Mouse (Mus musculus): ENCODE measurements around the gene Dhx34. TPM values are rescaled to one million over a fixed set of nuclear protein-coding genes. Genes with fewer than 3 reads are reported as not detected.

The Dhx34 gene
- polyA plus RNA-seq, 1 experiment from 2014 or later = 19.9 TPM

DNA sequence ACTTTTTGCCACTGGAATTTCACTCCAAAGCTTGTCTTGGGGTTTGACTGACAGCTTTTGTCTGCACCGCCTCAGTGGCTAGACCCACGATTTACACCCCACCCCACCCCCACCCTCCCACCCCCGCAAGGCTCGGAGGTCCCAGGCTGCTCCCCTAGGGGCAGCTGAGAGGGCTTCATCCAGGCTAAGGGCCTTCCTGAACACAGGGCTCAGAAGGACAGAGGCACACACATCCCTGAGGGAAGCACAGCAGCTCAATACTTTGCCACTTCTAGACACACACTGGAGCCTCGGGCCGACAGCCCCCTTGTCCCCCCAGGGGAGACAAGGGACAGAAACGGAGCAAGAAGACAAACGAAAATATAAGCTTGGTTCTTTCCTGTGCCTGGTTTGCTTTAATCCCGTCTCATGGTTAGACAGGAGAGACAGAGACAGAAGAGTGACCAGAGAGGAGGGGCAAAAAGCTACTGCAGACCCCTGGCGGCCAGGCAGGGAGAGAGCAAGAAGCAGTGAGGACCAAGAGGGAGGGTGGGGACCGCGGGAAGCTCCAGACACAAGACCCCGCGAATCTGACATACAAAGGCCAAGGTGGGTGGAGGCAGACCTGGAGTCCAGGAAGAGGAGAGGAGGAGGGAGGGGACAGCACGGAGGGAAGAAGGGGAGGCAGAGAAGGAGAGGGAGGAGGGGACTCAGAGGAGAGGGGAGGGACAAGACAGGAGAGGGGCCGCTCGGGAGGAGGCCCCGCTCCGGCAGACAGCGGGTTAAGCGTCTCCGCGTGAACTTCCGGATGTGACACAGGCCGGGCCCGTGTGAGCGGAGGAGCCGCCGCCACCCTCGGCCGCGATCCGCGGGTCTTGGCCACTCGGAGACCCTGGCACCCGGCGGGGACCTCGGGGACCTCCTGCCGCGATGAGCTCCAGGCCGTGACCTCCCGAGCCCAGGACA is 47.0 kb downstream of the Dhx34 start, which contains the start of gene Meis3:
Gene Meis3 (plus strand): TSS at position 494 of the 945 bp plus-strand sequence.
- peaks cover 4% of the 10 kb centered on the region; the same call in 1 of the 2 replicates for H3K27me3 ChIP-seq (ENCODE audit: low read depth, poor library complexity, severe bottlenecking)
- H3K27ac ChIP-seq (replicated peaks) = peak within 1 kb of the TSS; percentile 89
- DNase-seq (ENCODE audit: low spot score) = peak; percentile 83
- peak within 1 kb of the TSS; percentile 88 for H3K4me3 ChIP-seq
- H3K4me1 ChIP-seq = peaks cover 54% of the 10 kb centered on the region
- under 1% methylated on average over 42 of the region's 42 CpGs for WGBS
- peaks cover 29% of the 10 kb centered on the region for H3K36me3 ChIP-seq
- H3K9me3 ChIP-seq (replicated peaks) = no peaks in the 10 kb centered on the region

GRCm38 (mm10) chr7:16173146-16173545 is 48.7 kb downstream of the Dhx34 start:
- H3K9me3 ChIP-seq (replicated peaks) = no peaks in the 10 kb centered on the region
- H3K36me3 ChIP-seq = peaks cover 12% of the 10 kb centered on the region
- DNase-seq (ENCODE audit: low spot score) = no peak
- H3K4me3 ChIP-seq = no peak overlapping the region; the same call in 1 of the 2 replicates
- 55% methylated on average over 5 of the region's 5 CpGs for WGBS
- H3K27me3 ChIP-seq (ENCODE audit: low read depth, poor library complexity, severe bottlenecking) = peaks cover 4% of the 10 kb centered on the region; the same call in 1 of the 2 replicates
- peak overlapping the region; percentile 89 for H3K27ac ChIP-seq (replicated peaks)
- H3K4me1 ChIP-seq = peaks cover 54% of the 10 kb centered on the region

DNA sequence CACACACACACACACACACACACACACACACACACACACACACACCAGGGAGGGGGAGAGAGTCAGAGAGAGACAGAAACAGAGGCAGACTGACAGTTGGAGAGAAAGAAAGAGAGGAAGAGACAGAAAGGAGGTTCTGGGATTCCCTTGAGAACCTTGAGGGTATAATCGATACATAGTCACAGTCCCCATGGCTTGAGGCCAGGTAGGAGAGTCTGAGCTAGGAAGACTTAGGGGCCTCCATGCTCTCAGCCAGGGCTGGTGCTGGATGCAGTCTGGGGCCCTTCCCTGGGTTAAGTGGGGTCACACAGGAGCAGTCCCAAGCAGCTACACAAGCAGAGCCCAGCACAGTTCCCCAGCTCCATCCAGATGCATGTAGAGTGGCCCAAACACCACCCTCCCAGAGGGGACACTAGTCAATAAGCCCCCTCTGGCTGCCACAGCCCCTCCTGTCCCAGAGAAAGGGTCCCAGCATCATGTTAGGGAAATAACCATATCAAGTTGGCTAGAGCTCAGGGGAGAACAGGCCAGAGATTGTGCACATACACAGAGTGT is 49.2 kb downstream of the Dhx34 start:
- no peak for DNase-seq (ENCODE audit: low spot score)
- H3K4me3 ChIP-seq = peak overlapping the region; percentile 9; the same call in 1 of the 2 replicates
- peaks cover under 1% of the 10 kb centered on the region; the same call in 1 of the 2 replicates for H3K9me3 ChIP-seq (replicated peaks)
- peaks cover 4% of the 10 kb centered on the region; the same call in 1 of the 2 replicates for H3K27me3 ChIP-seq (ENCODE audit: low read depth, poor library complexity, severe bottlenecking)
- peaks cover 54% of the 10 kb centered on the region for H3K4me1 ChIP-seq
- peaks cover 7% of the 10 kb centered on the region for H3K36me3 ChIP-seq
- peak overlapping the region; percentile 89 for H3K27ac ChIP-seq (replicated peaks)
- 61% methylated on average over 1 of the region's 1 CpGs for WGBS

DNA sequence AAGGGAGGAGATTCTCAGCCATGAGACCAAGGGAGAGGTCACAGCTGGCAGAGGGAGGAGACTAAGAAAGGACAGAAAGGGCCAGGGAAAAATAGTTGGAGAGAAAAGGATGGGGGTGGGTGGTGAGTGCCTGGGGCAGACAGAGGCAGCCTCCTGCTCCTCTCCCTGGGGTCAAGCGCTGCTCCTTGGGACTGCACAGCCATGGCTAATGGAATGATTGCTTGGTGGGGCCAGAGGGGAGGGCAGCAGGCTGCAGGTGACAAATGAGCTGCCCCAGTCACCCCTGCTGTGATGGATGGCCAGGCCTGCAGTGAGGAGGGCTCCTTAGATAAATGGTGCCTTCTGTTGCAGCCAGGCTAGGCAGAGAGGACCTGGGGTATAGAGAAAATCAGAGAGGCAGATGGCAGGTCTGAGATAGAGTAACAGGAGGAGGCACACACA is 49.7 kb downstream of the Dhx34 start:
- H3K36me3 ChIP-seq = 0 out of 2 replicates have a peak, but pooled peaks cover 2% of the 10 kb centered on the region
- peaks cover 54% of the 10 kb centered on the region for H3K4me1 ChIP-seq
- H3K27me3 ChIP-seq (ENCODE audit: low read depth, poor library complexity, severe bottlenecking) = peaks cover 4% of the 10 kb centered on the region; the same call in 1 of the 2 replicates
- H3K27ac ChIP-seq (replicated peaks) = peak overlapping the region; percentile 89
- DNase-seq (ENCODE audit: low spot score) = peak; percentile 23
- peak overlapping the region; percentile 12; the same call in 1 of the 2 replicates for H3K4me3 ChIP-seq
- WGBS = 6% methylated on average over 1 of the region's 1 CpGs
- H3K9me3 ChIP-seq (replicated peaks) = peaks cover 5% of the 10 kb centered on the region; the same call in 1 of the 2 replicates

GRCm38 (mm10) chr7:16162036-16162435 is 59.8 kb downstream of the Dhx34 start:
- Histone ChIP-seq H3K27me3 (ENCODE audit: low read depth, poor library complexity, severe bottlenecking) (peaks cover 33% of the 10 kb centered on the region), H3K36me3 (no peaks in the 10 kb centered on the region), H3K27ac (replicated peaks) (no peak overlapping the region), H3K4me3 (no peak overlapping the region), H3K9me3 (replicated peaks) (no peaks in the 10 kb centered on the region), H3K4me1 (peaks cover 8% of the 10 kb centered on the region)
- whole genome bisulfite sequencing = 88% methylated on average over 7 of the region's 7 CpGs
- DNase-seq (ENCODE audit: low spot score) = no peak

DNA sequence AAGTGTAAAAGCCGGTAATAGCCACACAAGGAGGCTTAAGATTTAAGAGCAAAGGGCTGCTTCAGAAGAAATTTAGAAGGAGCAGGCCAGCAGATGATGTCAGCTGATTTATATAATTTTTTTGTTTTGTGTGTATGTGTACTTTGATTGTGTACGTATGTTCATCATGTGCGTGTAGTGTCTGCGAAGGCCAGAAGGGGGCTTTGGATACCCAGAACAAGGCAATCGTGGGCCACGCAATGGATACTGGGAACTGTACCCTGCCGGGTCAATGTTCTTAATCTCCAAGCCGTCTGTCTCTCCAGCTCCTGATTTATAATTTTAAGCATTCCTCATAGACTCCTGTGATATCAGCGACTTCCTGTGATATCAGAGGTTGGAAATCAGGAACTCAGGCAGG is 60.5 kb downstream of the Dhx34 start:
- H3K27ac ChIP-seq (replicated peaks) = no peak overlapping the region
- H3K4me1 ChIP-seq = peaks cover 8% of the 10 kb centered on the region
- WGBS = 90% methylated on average over 9 of the region's 9 CpGs
- peaks cover 35% of the 10 kb centered on the region for H3K27me3 ChIP-seq (ENCODE audit: low read depth, poor library complexity, severe bottlenecking)
- no peaks in the 10 kb centered on the region for H3K36me3 ChIP-seq
- H3K9me3 ChIP-seq (replicated peaks) = no peaks in the 10 kb centered on the region
- H3K4me3 ChIP-seq = no peak overlapping the region
- DNase-seq (ENCODE audit: low spot score) = no peak

- H3K4me3 ChIP-seq = no peak overlapping the region
- no peak for DNase-seq (ENCODE audit: low spot score)
- WGBS = 65% methylated on average over 3 of the region's 3 CpGs
- no peaks in the 10 kb centered on the region for H3K36me3 ChIP-seq
- H3K4me1 ChIP-seq = peaks cover 8% of the 10 kb centered on the region
- H3K27ac ChIP-seq (replicated peaks) = no peak overlapping the region
- H3K27me3 ChIP-seq (ENCODE audit: low read depth, poor library complexity, severe bottlenecking) = peaks cover 35% of the 10 kb centered on the region
- no peaks in the 10 kb centered on the region for H3K9me3 ChIP-seq (replicated peaks)
These were observed 61.1 kb downstream of the Dhx34 start for GRCm38 (mm10) chr7:16160702-16161101.

- Histone ChIP-seq H3K4me1 (peaks cover 8% of the 10 kb centered on the region), H3K4me3 (peak overlapping the region; percentile 40), H3K9me3 (replicated peaks) (no peaks in the 10 kb centered on the region), H3K27me3 (ENCODE audit: low read depth, poor library complexity, severe bottlenecking) (peaks cover 35% of the 10 kb centered on the region), H3K36me3 (no peaks in the 10 kb centered on the region), H3K27ac (replicated peaks) (no peak overlapping the region; the same call in 1 of the 2 replicates)
- DNase-seq (ENCODE audit: low spot score) = peak; percentile 26
- 9% methylated on average over 39 of the region's 39 CpGs for WGBS
These were observed 63.1 kb downstream of the Dhx34 start for GRCm38 (mm10) chr7:16158735-16159134.

GRCm38 (mm10) chr7:16156105-16156714 is 65.6 kb downstream of the Dhx34 start:
- no peaks in the 10 kb centered on the region for H3K36me3 ChIP-seq
- H3K27ac ChIP-seq (replicated peaks) = no peak overlapping the region
- H3K4me1 ChIP-seq = peaks cover 8% of the 10 kb centered on the region
- peaks cover 35% of the 10 kb centered on the region for H3K27me3 ChIP-seq (ENCODE audit: low read depth, poor library complexity, severe bottlenecking)
- 85% methylated on average over 8 of the region's 8 CpGs for WGBS
- no peaks in the 10 kb centered on the region for H3K9me3 ChIP-seq (replicated peaks)
- no peak overlapping the region for H3K4me3 ChIP-seq
- no peak for DNase-seq (ENCODE audit: low spot score)

- 80% methylated on average over 9 of the region's 9 CpGs for WGBS
- no peak overlapping the region for H3K4me3 ChIP-seq
These were observed 66.5 kb downstream of the Dhx34 start for GRCm38 (mm10) chr7:16155132-16155872.

GRCm38 (mm10) chr7:16153522-16153921 is 68.3 kb downstream of the Dhx34 start:
- H3K4me1 ChIP-seq = 0 out of 2 replicates have a peak, but pooled peaks cover 2% of the 10 kb centered on the region
- H3K36me3 ChIP-seq = no peaks in the 10 kb centered on the region
- no peak overlapping the region for H3K27ac ChIP-seq (replicated peaks)
- no peaks in the 10 kb centered on the region for H3K9me3 ChIP-seq (replicated peaks)
- peaks cover 17% of the 10 kb centered on the region for H3K27me3 ChIP-seq (ENCODE audit: low read depth, poor library complexity, severe bottlenecking)
- WGBS = 19% methylated on average over 10 of the region's 10 CpGs
- peak; percentile 61 for DNase-seq (ENCODE audit: low spot score)
- no peak overlapping the region for H3K4me3 ChIP-seq

More at GRCm38 (mm10) chr7:16155132-16155872, 66.5 kb downstream of the Dhx34 start:
- DNase-seq (ENCODE audit: low spot score) = no peak
- peaks cover 8% of the 10 kb centered on the region for H3K4me1 ChIP-seq
- no peaks in the 10 kb centered on the region for H3K9me3 ChIP-seq (replicated peaks)
- H3K27me3 ChIP-seq (ENCODE audit: low read depth, poor library complexity, severe bottlenecking) = peaks cover 34% of the 10 kb centered on the region
- H3K27ac ChIP-seq (replicated peaks) = no peak overlapping the region
- no peaks in the 10 kb centered on the region for H3K36me3 ChIP-seq
